Mouse (Mus musculus) forebrain, postnatal 0 days (tissue): ENCODE measurements at regions not wholly inside any gene's neighbourhood (a gene's known extent, or its start where the extent isn't known, plus 50 kb on each side); places are given as distances from the start of the nearest gene placed in this dataset.
"Not testable (repeated sequence)": the region's sequence is repeated elsewhere in the genome, so short reads cannot be mapped to it uniquely, and the experiment has no call there.

Experiments used
- ATAC-seq: fragments of 200-750 bp; cut with Nextera tagmentation; 2 replicates; pipeline ENCODE4 v1.8.0; 2017; ENCODE audit warnings: mild to moderate bottlenecking, moderate library complexity
- DNase-seq: peaks from one replicate; pipeline ENCODE4 v3.0.0-alpha.2; 2015
- H3K27ac ChIP-seq: fragments of 300-500 bp; sonication (generic); 2 replicates; pipeline ENCODE4 v1.5.1; 2014; ENCODE audit warnings: low read depth, mild to moderate bottlenecking, antibody characterized with exemption, low read length, moderate library complexity, mixed read lengths
- H3K27me3 ChIP-seq: fragments of 300-500 bp; sonication (generic); 2 replicates; pipeline ENCODE4 v1.6.1; 2014; ENCODE audit warnings: mild to moderate bottlenecking, low read length, mixed read lengths; ENCODE audit not compliant: insufficient read depth
- H3K36me3 ChIP-seq: fragments of 300-500 bp; sonication (generic); 2 replicates; pipeline ENCODE4 v1.6.1; 2014; ENCODE audit warnings: mild to moderate bottlenecking, moderate library complexity; ENCODE audit not compliant: insufficient read depth
- H3K4me1 ChIP-seq: fragments of 300-500 bp; sonication (generic); 2 replicates; pipeline ENCODE4 v1.6.1; 2014; ENCODE audit warnings: antibody characterized with exemption; ENCODE audit not compliant: insufficient read depth
- H3K4me2 ChIP-seq: fragments of 300-500 bp; sonication (generic); 2 replicates; pipeline ENCODE4 v1.6.1; 2014; ENCODE audit warnings: low read depth, mild to moderate bottlenecking, moderate library complexity
- H3K4me3 ChIP-seq: fragments of 300-500 bp; sonication (generic); 2 replicates; pipeline ENCODE4 v1.5.1; 2014; ENCODE audit warnings: low read depth, low read length, mixed read lengths
- H3K9ac ChIP-seq: fragments of 300-500 bp; sonication (generic); 2 replicates; pipeline ENCODE4 v1.6.1; 2014; ENCODE audit warnings: mild to moderate bottlenecking
- H3K9me3 ChIP-seq: fragments of 300-500 bp; sonication (generic); 2 replicates; pipeline ENCODE4 v1.6.1; 2016; ENCODE audit warnings: low read length
- CTCF ChIP-seq: sonication (generic); IDR thresholded peaks from 2 replicates; pipeline ENCODE4 v1.5.1; 2016; ENCODE audit warnings: antibody characterized with exemption, control low read depth, low read depth
- WGBS: fragments of 180-500 bp; shearing (Covaris S2); extraction: QIAGEN DNeasy Blood & Tissue Kit; methylation state at CpG from one replicate; pipeline ENCODE4 v1.1.7; 2014; 5-methylcytosine and 5-hydroxymethylcytosine counted together

GRCm38 (mm10) chr16:69937514-69938194 lies 74.1 kb upstream of the Speer2 start:
- ATAC-seq, result no peak
- H3K36me3 ChIP-seq, result no peaks in the 10 kb centered on the region
- no peak overlapping the region for H3K9ac ChIP-seq
- no peaks in the 10 kb centered on the region for H3K4me1 ChIP-seq
- no peak overlapping the region for H3K4me2 ChIP-seq
- no peak for TF ChIP-seq CTCF
- DNase-seq, result no peak
- no peaks in the 10 kb centered on the region for H3K9me3 ChIP-seq
- H3K27ac ChIP-seq, result no peak overlapping the region
- H3K4me3 ChIP-seq, result no peak overlapping the region
- no peaks in the 10 kb centered on the region for H3K27me3 ChIP-seq
- WGBS, result 80% methylated on average over 1 of the region's 1 CpGs

DNA sequence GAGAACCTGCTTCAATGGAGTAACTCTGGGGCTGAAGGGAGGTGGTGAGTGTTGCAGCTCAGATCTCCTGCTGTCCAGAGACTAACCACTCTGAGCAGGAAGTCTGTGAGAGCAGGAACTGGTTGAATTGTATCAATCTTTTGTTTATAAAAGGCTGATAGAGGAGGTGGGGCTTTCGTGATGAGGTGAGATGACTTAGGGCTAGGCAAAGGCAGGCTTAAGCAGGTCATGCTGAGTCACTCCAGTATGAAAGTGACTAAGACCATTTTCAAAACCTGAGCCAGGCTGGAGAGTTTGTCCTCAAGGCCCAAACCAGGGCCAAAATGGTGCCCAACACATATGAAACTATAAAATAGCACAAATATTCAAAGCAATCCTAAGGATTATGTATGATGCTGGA lies 80.1 kb upstream of the Speer2 start:
- no peak overlapping the region for H3K27ac ChIP-seq
- H3K36me3 ChIP-seq, result no peaks in the 10 kb centered on the region
- H3K9me3 ChIP-seq, result no peaks in the 10 kb centered on the region
- no peak for ATAC-seq
- no peak overlapping the region for H3K4me3 ChIP-seq
- H3K4me2 ChIP-seq, result no peak overlapping the region
- no peaks in the 10 kb centered on the region for H3K4me1 ChIP-seq
- TF ChIP-seq CTCF, result no peak
- H3K27me3 ChIP-seq, result no peaks in the 10 kb centered on the region
- DNase-seq, result no peak
- WGBS, result 66% methylated on average over 1 of the region's 1 CpGs
- H3K9ac ChIP-seq, result no peak overlapping the region

DNA sequence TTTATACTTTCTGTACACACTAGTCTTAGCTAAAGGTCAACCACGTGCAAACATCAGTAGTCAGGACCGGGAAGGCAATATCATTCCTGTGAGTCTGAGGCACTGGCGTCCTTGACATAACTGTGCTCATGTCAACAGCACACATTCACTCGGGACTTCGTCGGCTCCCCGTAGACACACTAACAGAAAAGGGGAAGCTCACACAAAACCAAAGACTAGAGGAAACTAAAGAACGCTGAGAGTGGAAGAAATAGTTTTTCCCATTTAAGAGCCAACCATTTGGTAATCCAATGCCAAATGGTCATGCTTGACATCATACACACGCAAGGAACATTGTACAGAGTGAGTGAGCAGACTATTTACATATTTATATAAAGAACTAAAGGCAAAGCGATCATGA lies 85.2 kb upstream of the Speer2 start:
- ATAC-seq (no peak), DNase-seq (no peak)
- H3K4me3 ChIP-seq, result no peak overlapping the region
- no peaks in the 10 kb centered on the region for H3K9me3 ChIP-seq
- WGBS, result 91% methylated on average over 10 of the region's 10 CpGs
- H3K27ac ChIP-seq, result no peak overlapping the region
- no peak overlapping the region for H3K9ac ChIP-seq
- H3K36me3 ChIP-seq, result no peaks in the 10 kb centered on the region
- H3K27me3 ChIP-seq, result no peaks in the 10 kb centered on the region
- no peak for TF ChIP-seq CTCF
- no peaks in the 10 kb centered on the region for H3K4me1 ChIP-seq
- H3K4me2 ChIP-seq, result no peak overlapping the region

GRCm38 (mm10) chr16:69949339-69949738 lies 85.8 kb upstream of the Speer2 start:
- no peak for ATAC-seq
- no peaks in the 10 kb centered on the region for H3K9me3 ChIP-seq
- no peak overlapping the region for H3K9ac ChIP-seq
- no peak for DNase-seq
- H3K4me2 ChIP-seq, result no peak overlapping the region
- H3K36me3 ChIP-seq, result no peaks in the 10 kb centered on the region
- no peak overlapping the region for H3K4me3 ChIP-seq
- WGBS, result 83% methylated on average over 7 of the region's 7 CpGs
- TF ChIP-seq CTCF, result no peak
- no peak overlapping the region for H3K27ac ChIP-seq
- no peaks in the 10 kb centered on the region for H3K27me3 ChIP-seq
- no peaks in the 10 kb centered on the region for H3K4me1 ChIP-seq

GRCm38 (mm10) chr16:69951581-69951980 lies 88.0 kb upstream of the Speer2 start:
- ATAC-seq, result no peak
- no peak for DNase-seq
- no peak overlapping the region for H3K27ac ChIP-seq
- TF ChIP-seq CTCF, result no peak
- no peaks in the 10 kb centered on the region for H3K4me1 ChIP-seq
- H3K27me3 ChIP-seq, result no peaks in the 10 kb centered on the region
- no peak overlapping the region for H3K4me2 ChIP-seq
- no peak overlapping the region for H3K4me3 ChIP-seq
- 61% methylated on average over 2 of the region's 2 CpGs for WGBS
- no peaks in the 10 kb centered on the region for H3K9me3 ChIP-seq
- H3K9ac ChIP-seq, result no peak overlapping the region
- H3K36me3 ChIP-seq, result no peaks in the 10 kb centered on the region

GRCm38 (mm10) chr16:69966561-69966960 lies 103.0 kb upstream of the Speer2 start:
- not testable (repeated sequence) for H3K27me3 ChIP-seq, DNase-seq, H3K36me3 ChIP-seq, H3K9me3 ChIP-seq, ATAC-seq, H3K9ac ChIP-seq, H3K4me3 ChIP-seq, H3K27ac ChIP-seq, H3K4me1 ChIP-seq, H3K4me2 ChIP-seq
- 92% methylated on average over 7 of the region's 7 CpGs for WGBS

GRCm38 (mm10) chr16:69979813-69980527 lies 116.4 kb upstream of the Speer2 start:
- Histone ChIP-seq H3K36me3 (no peaks in the 10 kb centered on the region), H3K9ac (no peak overlapping the region), H3K9me3 (no peaks in the 10 kb centered on the region), H3K27ac (no peak overlapping the region), H3K27me3 (no peaks in the 10 kb centered on the region), H3K4me3 (no peak overlapping the region), H3K4me1 (no peaks in the 10 kb centered on the region), H3K4me2 (no peak overlapping the region)
- WGBS, result 58% methylated on average over 3 of the region's 3 CpGs
- no peak for DNase-seq
- no peak for ATAC-seq
- TF ChIP-seq CTCF, result no peak
